In the genomic region with DNA sequence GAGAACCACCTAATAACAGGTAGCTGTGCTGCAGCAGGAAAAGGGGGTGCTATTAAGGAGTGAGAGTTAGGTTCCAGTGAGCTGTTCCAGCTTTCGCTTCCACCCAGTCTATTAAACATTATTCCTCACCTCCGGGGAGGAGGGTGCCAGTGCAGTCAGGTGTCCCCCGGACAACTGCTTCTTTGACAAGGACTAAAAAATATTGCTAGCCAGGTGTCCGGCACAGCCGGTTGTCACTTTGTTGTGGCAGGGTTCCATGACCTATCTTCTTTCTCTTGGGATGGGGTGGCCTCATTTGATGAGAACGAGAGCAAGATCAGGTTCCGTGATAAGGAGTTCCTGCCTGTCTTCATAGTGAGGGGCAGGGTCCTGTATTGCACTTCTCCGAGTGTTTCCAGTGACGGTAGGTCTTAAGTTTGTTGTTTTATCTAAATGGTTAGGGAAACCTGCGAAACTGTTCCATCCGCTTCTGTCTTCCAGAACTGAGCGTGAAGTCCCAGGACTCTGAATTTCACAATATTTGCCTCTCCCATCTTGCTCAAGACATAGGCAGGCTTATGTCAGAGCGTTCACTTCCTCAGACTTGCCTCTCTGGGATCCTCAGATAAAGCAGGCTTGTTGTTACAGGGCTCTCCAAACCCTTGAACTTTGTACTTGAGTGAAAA, we compare ENCODE assay signal across 8 mouse cellular contexts. TPM values are rescaled to one million over a fixed set of nuclear protein-coding genes. Genes with fewer than 3 reads are reported as not detected.
DNase-seq lines count a peak whose midpoint lies in the region; ATAC-seq lines count a peak whose summit lies in the region.

No protein-coding gene starts in this region.

- H3K4me1 ChIP-seq in embryonic facial prominence, embryonic 10.5 days: peaks cover 28% of the 10 kb centered on the region
- H3K4me1 ChIP-seq in heart, embryonic 15.5 days (replicated peaks): peaks cover 33% of the 10 kb centered on the region
- peaks cover 22% of the 10 kb centered on the region for H3K4me1 ChIP-seq in limb, embryonic 12.5 days (replicated peaks)
- peaks cover 23% of the 10 kb centered on the region for H3K4me1 ChIP-seq in midbrain, embryonic 13.5 days (replicated peaks)

- no peaks in the 10 kb centered on the region for H3K9me3 ChIP-seq in embryonic facial prominence, embryonic 10.5 days
- no peaks in the 10 kb centered on the region for H3K9me3 ChIP-seq in heart, embryonic 15.5 days (replicated peaks)
- H3K9me3 ChIP-seq in limb, embryonic 12.5 days: no peaks in the 10 kb centered on the region
- H3K9me3 ChIP-seq in midbrain, embryonic 13.5 days: no peaks in the 10 kb centered on the region

- peak overlapping the region; percentile 91 for H3K9ac ChIP-seq in heart, embryonic 15.5 days
- peak overlapping the region; percentile 86 for H3K9ac ChIP-seq in limb, embryonic 12.5 days (replicated peaks)
- H3K9ac ChIP-seq in midbrain, embryonic 13.5 days (replicated peaks): peak overlapping the region; percentile 87

- peak overlapping the region; percentile 86 for H3K4me2 ChIP-seq in heart, embryonic 15.5 days
- peak overlapping the region; percentile 84 for H3K4me2 ChIP-seq in limb, embryonic 12.5 days
- peak overlapping the region; percentile 94 for H3K4me2 ChIP-seq in midbrain, embryonic 13.5 days (replicated peaks)

- H3K36me3 ChIP-seq in embryonic facial prominence, embryonic 10.5 days (replicated peaks): peaks cover 11% of the 10 kb centered on the region
- 0 out of 2 replicates have a peak, but pooled peaks cover 4% of the 10 kb centered on the region for H3K36me3 ChIP-seq in heart, embryonic 15.5 days
- peaks cover 9% of the 10 kb centered on the region for H3K36me3 ChIP-seq in limb, embryonic 12.5 days
- H3K36me3 ChIP-seq in midbrain, embryonic 13.5 days: 0 out of 2 replicates have a peak, but pooled peaks cover 3% of the 10 kb centered on the region

- 65% methylated on average over 13 of the region's 13 CpGs for WGBS in embryonic facial prominence, embryonic 10.5 days
- 41% methylated on average over 13 of the region's 13 CpGs for WGBS in heart, embryonic 15.5 days
- WGBS in limb, embryonic 12.5 days: 47% methylated on average over 13 of the region's 13 CpGs
- 78% methylated on average over 13 of the region's 13 CpGs for WGBS in midbrain, embryonic 13.5 days

- peak overlapping the region; percentile 91 for H3K27ac ChIP-seq in embryonic facial prominence, embryonic 10.5 days (replicated peaks)
- peak overlapping the region; percentile 78 for H3K27ac ChIP-seq in heart, embryonic 15.5 days
- peak overlapping the region; percentile 69 for H3K27ac ChIP-seq in limb, embryonic 12.5 days
- H3K27ac ChIP-seq in midbrain, embryonic 13.5 days: no peak overlapping the region

- peak overlapping the region; percentile 79 for H3K4me3 ChIP-seq in embryonic facial prominence, embryonic 10.5 days
- peak overlapping the region; percentile 84 for H3K4me3 ChIP-seq in heart, embryonic 15.5 days
- peak overlapping the region; percentile 75 for H3K4me3 ChIP-seq in limb, embryonic 12.5 days (replicated peaks)
- peak overlapping the region; percentile 79 for H3K4me3 ChIP-seq in midbrain, embryonic 13.5 days (replicated peaks)

- DNase-seq in urinary bladder, postnatal 14 days (ENCODE audit: low spot score): peak; percentile 32
- DNase-seq in urinary bladder, postnatal 10 days (ENCODE audit: low spot score): no peak
- no peak for DNase-seq in embryonic facial prominence, embryonic 10.5 days (ENCODE audit: low spot score)
- DNase-seq in retina, postnatal 1 day: no peak
- no peak for DNase-seq in embryo, embryonic 10 days (ENCODE audit: low spot score)

- H3K27me3 ChIP-seq in embryonic facial prominence, embryonic 10.5 days (replicated peaks; ENCODE audit: low read depth, poor library complexity, severe bottlenecking): no peaks in the 10 kb centered on the region
- no peaks in the 10 kb centered on the region for H3K27me3 ChIP-seq in heart, embryonic 15.5 days
- no peaks in the 10 kb centered on the region for H3K27me3 ChIP-seq in limb, embryonic 12.5 days
- H3K27me3 ChIP-seq in midbrain, embryonic 13.5 days: no peaks in the 10 kb centered on the region

- no peak for ATAC-seq in heart, embryonic 15.5 days (replicated peaks; ENCODE audit: insufficient number of reproducible peaks, insufficient read depth, low FRiP score, low read depth)
- no peak for ATAC-seq in limb, embryonic 12.5 days (ENCODE audit: insufficient number of reproducible peaks, insufficient read depth, low FRiP score, low TSS enrichment, low read depth)
- no peak; the same call in 1 of the 2 replicates for ATAC-seq in midbrain, embryonic 13.5 days

RNA-seq across cellular contexts. Expression of gene Mocs1, which starts 0.7 kb away (rescaled TPM):
- polyA plus RNA-seq in embryonic facial prominence, embryonic 10.5 days (2016; fragmentation: Nextera tagmentation; extraction: Ambion mirVana): 6.4 and 7.4 TPM in 2 replicates
- 4.3 and 5.5 TPM in 2 replicates for polyA plus RNA-seq in heart, embryonic 15.5 days (2015; fragmentation: Nextera tagmentation; extraction: Ambion mirVana)
- polyA plus RNA-seq in limb, embryonic 12.5 days (2016; fragmentation: Nextera tagmentation; extraction: Ambion mirVana): 3.3 and 6.3 TPM in 2 replicates
- polyA plus RNA-seq in midbrain, embryonic 13.5 days (2015; fragmentation: Nextera tagmentation; extraction: Ambion mirVana): 3.3 and 3.5 TPM in 2 replicates
